Mouse (Mus musculus): ENCODE measurements around the gene Lin28a. TPM values are rescaled to one million over a fixed set of nuclear protein-coding genes. Genes with fewer than 3 reads are reported as not detected.

The Lin28a gene
- polyA plus RNA-seq, 1 experiment from 2014 or later: 18.7 TPM

DNA sequence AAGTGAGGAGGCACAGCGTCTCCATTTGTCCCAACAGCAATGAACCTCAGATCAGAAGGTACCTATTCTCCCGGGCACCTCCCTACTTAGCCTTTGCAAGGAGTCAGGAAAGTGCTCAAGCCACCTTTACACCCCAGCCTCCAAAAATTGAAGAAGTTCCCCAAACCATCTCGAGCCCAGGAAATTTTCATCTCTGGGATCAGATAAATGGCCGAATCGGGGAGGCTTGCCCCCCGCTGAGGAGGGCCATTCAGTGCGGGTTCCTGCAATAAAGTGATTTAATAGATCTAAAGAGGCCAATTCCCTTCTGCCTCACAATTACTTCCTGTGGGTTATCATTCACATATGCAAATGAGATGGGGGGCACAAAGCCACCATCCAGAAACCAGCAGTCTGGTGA is 2.4 kb downstream of the Lin28a start:
- H3K27ac ChIP-seq (replicated peaks): peak overlapping the region; percentile 89
- H3K36me3 ChIP-seq (replicated peaks): peaks cover 9% of the 10 kb centered on the region; the same call in 1 of the 2 replicates
- no peaks in the 10 kb centered on the region for H3K27me3 ChIP-seq (replicated peaks; ENCODE audit: low read depth, poor library complexity, severe bottlenecking)
- peak overlapping the region; percentile 69 for H3K4me3 ChIP-seq
- 3% methylated on average over 7 of the region's 7 CpGs for WGBS
- H3K9me3 ChIP-seq: no peaks in the 10 kb centered on the region
- DNase-seq (ENCODE audit: low spot score): no peak
- H3K4me1 ChIP-seq: peaks cover 92% of the 10 kb centered on the region

DNA sequence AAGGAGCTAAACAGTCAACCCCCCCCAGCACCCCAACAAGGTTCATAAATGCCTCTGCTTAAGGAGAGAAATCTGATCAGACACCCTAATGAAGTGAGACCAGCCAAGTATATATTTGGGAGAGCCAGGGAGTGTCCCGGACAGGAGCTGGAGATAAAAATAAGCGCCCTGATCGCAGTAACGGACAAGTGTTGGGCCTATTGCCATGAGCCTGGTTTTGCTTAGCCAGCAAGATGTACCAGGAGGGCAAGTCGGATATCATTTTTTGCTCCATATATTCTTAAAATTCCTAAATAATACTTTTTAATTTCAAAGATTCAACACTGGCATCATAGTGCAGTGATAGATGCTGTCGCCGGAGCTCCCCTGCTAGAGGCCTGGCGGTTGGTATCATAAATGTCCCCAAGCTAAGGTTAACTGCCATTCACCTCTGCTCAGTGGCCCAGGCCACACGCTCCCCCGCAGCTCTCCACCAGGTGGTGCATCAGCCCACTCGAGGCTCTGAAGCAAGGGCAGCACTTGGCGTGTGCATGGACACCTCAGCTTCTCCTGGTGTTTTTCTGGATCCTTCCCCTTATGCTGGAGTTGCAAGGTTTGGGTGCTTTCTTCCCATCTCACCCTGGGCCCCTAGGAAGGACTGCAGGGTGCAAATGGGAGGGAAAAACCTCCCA is 5.6 kb downstream of the Lin28a start:
- Histone ChIP-seq H3K4me1 (peaks cover 83% of the 10 kb centered on the region), H3K27me3 (replicated peaks; ENCODE audit: low read depth, poor library complexity, severe bottlenecking) (no peaks in the 10 kb centered on the region), H3K27ac (replicated peaks) (peak overlapping the region; percentile 86; the same call in 1 of the 2 replicates), H3K9me3 (no peaks in the 10 kb centered on the region), H3K36me3 (replicated peaks) (peaks cover 21% of the 10 kb centered on the region), H3K4me3 (peak overlapping the region; percentile 23; the same call in 1 of the 2 replicates)
- WGBS: 48% methylated on average over 12 of the region's 12 CpGs
- DNase-seq (ENCODE audit: low spot score): peak; percentile 69

GRCm38 (mm10) chr4:134011450-134012414 is 6.9 kb downstream of the Lin28a start:
- Histone ChIP-seq H3K9me3 (no peaks in the 10 kb centered on the region), H3K36me3 (replicated peaks) (peaks cover 34% of the 10 kb centered on the region), H3K27ac (replicated peaks) (peak overlapping the region; percentile 86), H3K4me1 (peaks cover 70% of the 10 kb centered on the region), H3K27me3 (replicated peaks; ENCODE audit: low read depth, poor library complexity, severe bottlenecking) (no peaks in the 10 kb centered on the region), H3K4me3 (peak overlapping the region; percentile 47)
- DNase-seq (ENCODE audit: low spot score): peak; percentile 80
- 9% methylated on average over 16 of the region's 16 CpGs for WGBS

DNA sequence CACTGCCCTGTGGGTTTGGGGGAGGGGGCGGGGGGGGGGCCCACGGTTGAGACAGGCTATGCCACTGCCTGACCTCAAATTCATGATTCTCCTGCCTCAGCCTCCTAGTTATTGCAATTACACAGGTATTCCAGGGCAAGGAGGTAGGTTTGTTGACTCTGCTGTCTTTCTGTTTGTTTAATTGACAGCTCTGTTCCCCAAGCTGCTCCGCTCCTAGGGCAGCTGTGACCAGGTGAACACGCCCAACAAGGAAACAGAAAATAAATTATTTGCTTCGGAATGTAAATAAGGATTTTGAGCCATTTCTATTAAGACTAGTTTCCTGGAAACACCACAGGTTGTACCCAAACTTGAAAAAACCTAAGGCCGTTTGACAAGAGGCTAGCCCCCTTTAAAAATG is 8.9 kb downstream of the Lin28a start:
- Histone ChIP-seq H3K27ac (replicated peaks) (no peak overlapping the region), H3K36me3 (replicated peaks) (peaks cover 48% of the 10 kb centered on the region), H3K27me3 (replicated peaks; ENCODE audit: low read depth, poor library complexity, severe bottlenecking) (no peaks in the 10 kb centered on the region), H3K9me3 (no peaks in the 10 kb centered on the region), H3K4me1 (peaks cover 55% of the 10 kb centered on the region), H3K4me3 (no peak overlapping the region)
- no peak for DNase-seq (ENCODE audit: low spot score)
- 81% methylated on average over 6 of the region's 6 CpGs for WGBS

DNA sequence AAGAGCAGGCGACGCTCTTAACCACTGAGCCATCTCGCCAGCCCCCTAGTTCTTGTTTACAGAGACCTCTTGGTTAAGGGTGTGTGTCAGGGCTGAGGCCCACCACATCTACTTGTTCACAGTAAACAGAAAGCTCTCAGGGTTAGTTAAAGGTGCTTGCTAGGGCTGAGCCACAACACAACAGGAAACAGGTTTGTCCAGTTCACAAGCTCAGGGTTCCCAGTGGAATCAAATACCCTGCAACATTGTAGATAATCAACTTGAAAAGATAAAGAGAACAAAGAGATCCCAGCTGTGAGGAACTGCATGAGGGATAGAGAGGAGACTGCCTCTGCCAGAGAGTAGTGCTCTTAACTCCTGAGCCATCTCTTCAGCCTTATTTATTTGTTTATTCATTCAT is 11.8 kb downstream of the Lin28a start:
- Histone ChIP-seq H3K36me3 (replicated peaks) (peaks cover 57% of the 10 kb centered on the region), H3K27me3 (replicated peaks; ENCODE audit: low read depth, poor library complexity, severe bottlenecking) (no peaks in the 10 kb centered on the region), H3K4me3 (no peak overlapping the region), H3K9me3 (no peaks in the 10 kb centered on the region), H3K27ac (replicated peaks) (no peak overlapping the region), H3K4me1 (peaks cover 48% of the 10 kb centered on the region)
- WGBS: 91% methylated on average over 3 of the region's 3 CpGs
- no peak for DNase-seq (ENCODE audit: low spot score)

GRCm38 (mm10) chr4:134005581-134006358 is 12.9 kb downstream of the Lin28a start:
- WGBS: 88% methylated on average over 12 of the region's 12 CpGs
- no peak overlapping the region; the same call in 1 of the 2 replicates for H3K27ac ChIP-seq (replicated peaks)
- H3K4me1 ChIP-seq: peaks cover 40% of the 10 kb centered on the region
- H3K4me3 ChIP-seq: no peak overlapping the region
- H3K27me3 ChIP-seq (replicated peaks; ENCODE audit: low read depth, poor library complexity, severe bottlenecking): no peaks in the 10 kb centered on the region
- no peaks in the 10 kb centered on the region for H3K9me3 ChIP-seq
- peaks cover 57% of the 10 kb centered on the region for H3K36me3 ChIP-seq (replicated peaks)
- no peak for DNase-seq (ENCODE audit: low spot score)

- peaks cover 37% of the 10 kb centered on the region for H3K4me1 ChIP-seq
- 42% methylated on average over 5 of the region's 5 CpGs for whole genome bisulfite sequencing
- no peak overlapping the region for H3K27ac ChIP-seq (replicated peaks)
- peak; percentile 33 for DNase-seq (ENCODE audit: low spot score)
- no peaks in the 10 kb centered on the region for H3K9me3 ChIP-seq
- no peak overlapping the region for H3K4me3 ChIP-seq
- H3K36me3 ChIP-seq (replicated peaks): peaks cover 44% of the 10 kb centered on the region
- H3K27me3 ChIP-seq (replicated peaks; ENCODE audit: low read depth, poor library complexity, severe bottlenecking): no peaks in the 10 kb centered on the region
Observed at GRCm38 (mm10) chr4:134002903-134003302, 15.7 kb downstream of the Lin28a start.

GRCm38 (mm10) chr4:134002246-134002645 is 16.4 kb downstream of the Lin28a start:
- DNase-seq (ENCODE audit: low spot score): no peak
- no peak overlapping the region for H3K4me3 ChIP-seq
- peaks cover 38% of the 10 kb centered on the region for H3K36me3 ChIP-seq (replicated peaks)
- no peak overlapping the region for H3K27ac ChIP-seq (replicated peaks)
- no peaks in the 10 kb centered on the region for H3K9me3 ChIP-seq
- 48% methylated on average over 4 of the region's 4 CpGs for WGBS
- H3K27me3 ChIP-seq (replicated peaks; ENCODE audit: low read depth, poor library complexity, severe bottlenecking): no peaks in the 10 kb centered on the region
- H3K4me1 ChIP-seq: peaks cover 37% of the 10 kb centered on the region

DNA sequence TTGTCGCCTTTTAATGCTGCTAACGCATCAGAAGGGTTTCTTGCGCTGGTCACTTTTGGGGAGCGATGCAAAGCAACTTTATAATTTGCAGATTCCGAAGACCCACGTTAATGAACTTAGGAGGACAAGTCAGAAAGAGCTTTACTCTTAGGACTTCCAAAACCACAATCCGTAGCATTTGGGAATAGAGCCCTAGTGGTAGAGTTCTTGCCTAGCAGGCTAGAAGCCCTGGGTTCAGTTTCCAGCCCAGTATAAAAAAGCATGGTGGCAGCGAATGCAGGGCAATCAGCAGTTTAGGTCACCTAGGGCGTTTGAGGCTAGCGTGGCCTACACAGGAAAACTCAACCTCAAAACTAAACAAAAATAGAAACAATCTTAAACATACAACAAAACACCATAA is 16.9 kb downstream of the Lin28a start:
- 36% methylated on average over 10 of the region's 10 CpGs for WGBS
- Histone ChIP-seq H3K4me3 (peak overlapping the region; percentile 70; the same call in 1 of the 2 replicates), H3K9me3 (no peaks in the 10 kb centered on the region), H3K36me3 (replicated peaks) (peaks cover 35% of the 10 kb centered on the region), H3K4me1 (peaks cover 37% of the 10 kb centered on the region), H3K27me3 (replicated peaks; ENCODE audit: low read depth, poor library complexity, severe bottlenecking) (no peaks in the 10 kb centered on the region), H3K27ac (replicated peaks) (no peak overlapping the region)
- DNase-seq (ENCODE audit: low spot score): no peak

DNA sequence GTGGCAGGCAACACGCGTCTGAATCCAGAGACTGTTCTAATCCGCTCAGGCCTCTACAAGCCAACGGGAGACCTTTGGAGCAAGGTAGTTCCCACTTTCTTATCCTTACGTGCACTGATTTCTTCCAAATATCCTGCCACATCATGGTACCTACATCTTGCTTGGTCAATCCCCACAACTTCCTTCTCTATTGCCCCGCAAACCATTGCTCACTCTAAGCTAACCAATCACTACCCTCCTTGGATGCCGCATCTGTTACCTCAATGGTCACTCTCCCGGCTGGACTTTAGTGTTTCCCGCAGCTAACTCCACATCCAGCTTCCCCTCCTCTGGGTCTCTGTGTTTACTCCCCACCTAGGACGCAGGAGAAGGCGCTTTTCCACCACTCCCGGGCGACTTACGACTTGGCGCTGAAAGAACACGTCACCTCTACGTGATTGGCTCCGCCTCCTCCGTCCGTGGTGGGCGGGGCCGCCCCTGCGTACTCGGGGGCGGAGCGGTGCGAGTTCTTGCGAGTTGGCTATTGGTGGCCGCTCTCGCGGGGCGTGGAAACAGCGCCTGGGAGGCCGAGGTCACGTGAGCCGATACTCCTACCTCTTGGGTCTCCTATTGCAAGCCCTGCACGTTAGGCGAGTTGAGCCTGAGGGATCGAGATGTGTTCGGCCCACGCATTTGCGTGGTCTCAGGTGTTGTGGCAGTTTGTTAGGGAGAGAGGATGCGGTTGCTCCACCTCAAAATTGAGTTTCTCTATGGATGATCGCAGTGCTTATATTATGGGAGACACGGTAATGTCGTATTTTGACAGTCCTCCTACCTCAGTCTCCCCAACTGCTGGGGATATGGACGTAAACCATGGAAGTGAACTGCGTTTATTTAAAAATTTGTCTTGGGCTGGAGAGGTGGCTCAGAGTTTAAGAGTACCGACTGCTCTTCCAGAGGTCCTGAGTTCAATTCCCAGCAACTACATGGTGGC is 17.9 kb downstream of the Lin28a start, which contains the start of gene Dhdds:
Gene Dhdds (minus strand): TSS at position 453 of the 973 bp plus-strand sequence.
- DNase-seq (ENCODE audit: low spot score): peak; percentile 100
- Histone ChIP-seq H3K27me3 (replicated peaks; ENCODE audit: low read depth, poor library complexity, severe bottlenecking) (no peaks in the 10 kb centered on the region), H3K27ac (replicated peaks) (peak within 1 kb of the TSS; percentile 52), H3K9me3 (no peaks in the 10 kb centered on the region), H3K4me1 (peaks cover 33% of the 10 kb centered on the region), H3K4me3 (peak within 1 kb of the TSS; percentile 70), H3K36me3 (replicated peaks) (peaks cover 35% of the 10 kb centered on the region)
- 2% methylated on average over 49 of the region's 49 CpGs for WGBS

DNA sequence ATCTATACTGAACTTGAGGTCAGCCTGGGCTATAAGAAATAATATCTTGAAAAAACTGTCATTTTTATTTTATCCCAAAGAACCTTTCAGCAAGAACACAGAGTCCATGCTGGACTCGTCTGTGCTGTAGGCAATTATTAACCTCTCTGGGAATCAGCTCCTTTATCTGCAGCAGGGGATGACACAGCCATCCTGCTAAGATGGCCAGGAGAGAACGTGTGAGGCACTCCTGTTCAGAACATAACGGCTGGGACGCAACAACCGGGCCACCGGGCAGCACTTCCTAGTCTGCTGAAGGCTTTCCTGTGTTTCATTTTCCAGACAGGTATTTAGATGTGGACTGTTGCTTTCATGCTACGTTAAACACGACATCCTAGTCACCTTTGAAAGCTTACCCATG is 23.9 kb downstream of the Lin28a start:
- 89% methylated on average over 8 of the region's 8 CpGs for WGBS
- Histone ChIP-seq H3K9me3 (no peaks in the 10 kb centered on the region), H3K36me3 (replicated peaks) (peaks cover 73% of the 10 kb centered on the region), H3K4me1 (peaks cover 3% of the 10 kb centered on the region), H3K27ac (replicated peaks) (no peak overlapping the region), H3K4me3 (no peak overlapping the region), H3K27me3 (replicated peaks; ENCODE audit: low read depth, poor library complexity, severe bottlenecking) (no peaks in the 10 kb centered on the region)
- DNase-seq (ENCODE audit: low spot score): no peak

All from embryonic facial prominence, embryonic 10.5 days (tissue).